Mouse (Mus musculus): ENCODE results near the gene Hk2. TPM values are rescaled to one million over a fixed set of nuclear protein-coding genes. Genes with fewer than 3 reads are reported as not detected.
A peak's percentile ranks its signal among the peaks of the same experiment; 100 is the strongest.

The Hk2 gene
- total RNA-seq, 2 experiments from 2014 or later: 206 to 212 TPM

- no peak for DNase-seq
- intact Hi-C loops (cut with DNase I): loop anchor here (2.0 kb wide), 1 partner anchor 29 kb away; no protein-coding TSS in a partner anchor
Measured at GRCm38 (mm10) chr6:82771981-82772409, 2.3 kb downstream of the Hk2 start.

GRCm38 (mm10) chr6:82771059-82771458 lies 3.2 kb downstream of the Hk2 start:
- no peak for DNase-seq
- intact Hi-C loops (cut with DNase I): no loop called here

- intact Hi-C loops (cut with DNase I): no loop called here
- no peak for DNase-seq
Measured at GRCm38 (mm10) chr6:82770286-82770685, 4.0 kb downstream of the Hk2 start.

- no peak for DNase-seq
- intact Hi-C loops (cut with DNase I): no loop called here
Measured at GRCm38 (mm10) chr6:82769704-82770103, 4.5 kb downstream of the Hk2 start.

GRCm38 (mm10) chr6:82767734-82768586 lies 6.3 kb downstream of the Hk2 start:
- intact Hi-C loops (cut with DNase I): no loop called here
- no peak for DNase-seq

GRCm38 (mm10) chr6:82766636-82767035 lies 7.6 kb downstream of the Hk2 start:
- no peak for DNase-seq
- intact Hi-C loops (cut with DNase I): no loop called here

- no peak for DNase-seq
- intact Hi-C loops (cut with DNase I): no loop called here
Measured at GRCm38 (mm10) chr6:82765261-82765660, 9.0 kb downstream of the Hk2 start.

GRCm38 (mm10) chr6:82763871-82764503 lies 10.3 kb downstream of the Hk2 start:
- intact Hi-C loops (cut with DNase I): no loop called here
- no peak for DNase-seq

- DNase-seq: no peak
- intact Hi-C loops (cut with DNase I): no loop called here
Measured at GRCm38 (mm10) chr6:82762728-82763127, 11.5 kb downstream of the Hk2 start.

- DNase-seq: peak in 1 of 2 experiments; percentile 59
- intact Hi-C loops (cut with DNase I): no loop called here
Measured at GRCm38 (mm10) chr6:82760749-82761357, 13.4 kb downstream of the Hk2 start.

- no peak for DNase-seq
- intact Hi-C loops (cut with DNase I): no loop called here
Measured at GRCm38 (mm10) chr6:82759241-82759640, 15.0 kb downstream of the Hk2 start.

- intact Hi-C loops (cut with DNase I): no loop called here
- no peak for DNase-seq
Measured at GRCm38 (mm10) chr6:82756799-82757210, 17.4 kb downstream of the Hk2 start.

GRCm38 (mm10) chr6:82756216-82756615 lies 18.0 kb downstream of the Hk2 start:
- intact Hi-C loops (cut with DNase I): no loop called here
- peak in 1 of 2 experiments; percentile 31 for DNase-seq

- DNase-seq: no peak
- intact Hi-C loops (cut with DNase I): no loop called here
Measured at GRCm38 (mm10) chr6:82755338-82755737, 18.9 kb downstream of the Hk2 start.

GRCm38 (mm10) chr6:82754769-82755168 lies 19.5 kb downstream of the Hk2 start:
- no peak for DNase-seq
- intact Hi-C loops (cut with DNase I): no loop called here

GRCm38 (mm10) chr6:82753638-82754361 lies 20.5 kb downstream of the Hk2 start:
- intact Hi-C loops (cut with DNase I): no loop called here
- DNase-seq: no peak

- peak in 1 of 2 experiments; percentile 26 for DNase-seq
- intact Hi-C loops (cut with DNase I): no loop called here
Measured at GRCm38 (mm10) chr6:82753061-82753460, 21.2 kb downstream of the Hk2 start.

GRCm38 (mm10) chr6:82751791-82752190 lies 22.5 kb downstream of the Hk2 start:
- intact Hi-C loops (cut with DNase I): no loop called here
- peak; percentile 19 to 50 for DNase-seq

GRCm38 (mm10) chr6:82751031-82751430 lies 23.2 kb downstream of the Hk2 start:
- DNase-seq: peak; percentile 61 to 78

GRCm38 (mm10) chr6:82750063-82750462 lies 24.2 kb downstream of the Hk2 start:
- DNase-seq: no peak
- intact Hi-C loops (cut with DNase I): no loop called here

More at GRCm38 (mm10) chr6:82751031-82751430, 23.2 kb downstream of the Hk2 start:
- intact Hi-C loops (cut with DNase I): no loop called here
